Mouse (Mus musculus) bone marrow macrophage, adult 2 months (primary cell): ENCODE data around the gene Bmi1. TPM values are rescaled to one million over a fixed set of nuclear protein-coding genes. Genes with fewer than 3 reads are reported as not detected.

Experiments used
- H3K27ac ChIP-seq: 2 replicates; pipeline ENCODE4 v1.5.1; 2012; ENCODE audit warnings: low read depth, low read length; ENCODE audit not compliant: insufficient read depth
- H3K4me1 ChIP-seq: 2 replicates; pipeline ENCODE4 v1.6.1; 2012; ENCODE audit warnings: low read length; ENCODE audit not compliant: control insufficient read depth, insufficient read depth
- H3K4me3 ChIP-seq: 2 replicates; pipeline ENCODE4 v1.5.1; 2012; ENCODE audit warnings: mild to moderate bottlenecking, low read length, moderate library complexity; ENCODE audit not compliant: insufficient read depth
- CTCF ChIP-seq: IDR thresholded peaks from 2 replicates; pipeline ENCODE4 v1.5.1; 2012; ENCODE audit warnings: low read depth, mild to moderate bottlenecking, low read length, moderate library complexity
- POLR2A ChIP-seq: IDR thresholded peaks from 2 replicates; pipeline ENCODE4 v1.6.1; 2012; ENCODE audit warnings: mild to moderate bottlenecking, low read depth, low read length, borderline replicate concordance
- polyA plus RNA-seq: library from polyadenylated mRNA; stranded (reverse); fragments of >200 nt; gene quantifications from 2 replicates; pipeline ENCODE4 v1.2.4, GENCODE M21; 2012; ENCODE audit not compliant: missing spikeins, insufficient read depth, insufficient read length

Gene Bmi1
- polyA plus RNA-seq, 1 experiment, result 24.6 TPM

- H3K27ac ChIP-seq, result no peak overlapping the region
- no peak overlapping the region for H3K4me3 ChIP-seq
- TF ChIP-seq POLR2A (no peak), CTCF (no peak)
- no peaks in the 10 kb centered on the region for H3K4me1 ChIP-seq
Observed at GRCm38 (mm10) chr2:18718521-18718920, 41.7 kb downstream of the Bmi1 start.

- H3K4me1 ChIP-seq, result no peaks in the 10 kb centered on the region
- TF ChIP-seq POLR2A (no peak), CTCF (no peak)
- H3K27ac ChIP-seq, result no peak overlapping the region
- H3K4me3 ChIP-seq, result no peak overlapping the region
Observed at GRCm38 (mm10) chr2:18722208-18722830, 45.5 kb downstream of the Bmi1 start.

GRCm38 (mm10) chr2:18724462-18724861, 47.6 kb downstream of the Bmi1 start:
- H3K4me3 ChIP-seq, result no peak overlapping the region
- TF ChIP-seq CTCF (no peak), POLR2A (no peak)
- no peak overlapping the region for H3K27ac ChIP-seq
- H3K4me1 ChIP-seq, result no peaks in the 10 kb centered on the region

- no peak overlapping the region for H3K27ac ChIP-seq
- no peak overlapping the region for H3K4me3 ChIP-seq
- no peaks in the 10 kb centered on the region for H3K4me1 ChIP-seq
- TF ChIP-seq POLR2A (no peak), CTCF (no peak)
Observed at GRCm38 (mm10) chr2:18725880-18726279, 49.1 kb downstream of the Bmi1 start.

GRCm38 (mm10) chr2:18731718-18732117, 54.9 kb downstream of the Bmi1 start:
- no peak overlapping the region for H3K27ac ChIP-seq
- H3K4me1 ChIP-seq, result peaks cover 10% of the 10 kb centered on the region
- TF ChIP-seq CTCF (no peak), POLR2A (no peak)
- no peak overlapping the region for H3K4me3 ChIP-seq

GRCm38 (mm10) chr2:18734394-18735127, 57.7 kb downstream of the Bmi1 start:
- peaks cover 10% of the 10 kb centered on the region for H3K4me1 ChIP-seq
- H3K27ac ChIP-seq, result no peak overlapping the region
- H3K4me3 ChIP-seq, result no peak overlapping the region
- TF ChIP-seq POLR2A (no peak), CTCF (no peak)

Other genes starting within 250 kb of the Bmi1 start
- 140 and 147 TPM in 2 replicates for gene Commd3, start 4.6 kb upstream of the Bmi1 start, polyA plus RNA-seq
- not detected in 2 replicates for gene Spag6, start 17.0 kb downstream of the Bmi1 start, polyA plus RNA-seq